Mouse (Mus musculus) heart, adult 2 months (tissue): Measurements from ENCODE around the gene Ucn2. TPM values are rescaled to one million over a fixed set of nuclear protein-coding genes. Genes with fewer than 3 reads are reported as not detected.
A peak's percentile ranks its signal among the peaks of the same experiment; 100 is the strongest.

Source experiments
- DNase-seq, 2 experiments: peaks; one replicate each; pipeline ENCODE4 v3.0.0; 2021
- H3K27ac ChIP-seq: fragments of 200-600 bp; 2 replicates; pipeline ENCODE4 v1.8.1; 2022
- H3K27me3 ChIP-seq: fragments of 200-500 bp; 2 replicates; pipeline ENCODE4 v1.6.1; 2012; ENCODE audit warnings: mild to moderate bottlenecking, low read length, inconsistent platforms, mixed read lengths; ENCODE audit not compliant: control insufficient read depth, insufficient read depth
- H3K36me3 ChIP-seq: fragments of 200-500 bp; 2 replicates; pipeline ENCODE4 v1.6.1; 2012; ENCODE audit warnings: low read length, inconsistent platforms; ENCODE audit not compliant: control insufficient read depth, insufficient read depth
- H3K4me1 ChIP-seq: fragments of 200-500 bp; 2 replicates; pipeline ENCODE4 v1.6.1; 2011; ENCODE audit warnings: low read length; ENCODE audit not compliant: control insufficient read depth, insufficient read depth
- H3K4me3 ChIP-seq: fragments of 200-600 bp; 2 replicates; pipeline ENCODE4 v1.8.1; 2022
- H3K79me2 ChIP-seq: fragments of 200-500 bp; replicated peaks from 2 replicates; pipeline ENCODE4 v1.6.1; 2012; ENCODE audit warnings: mild to moderate bottlenecking, inconsistent platforms, low read length, moderate library complexity, mixed read lengths; ENCODE audit not compliant: control insufficient read depth, insufficient read depth
- H3K9ac ChIP-seq: fragments of 200-500 bp; 2 replicates; pipeline ENCODE4 v1.6.1; 2012; ENCODE audit warnings: low read depth, mild to moderate bottlenecking, control low read depth, inconsistent platforms, low read length, mixed read lengths
- CTCF ChIP-seq: fragments of 200-600 bp; IDR thresholded peaks from 2 replicates; pipeline ENCODE4 v1.8.1; 2022; ENCODE audit warnings: antibody characterized with exemption, mild to moderate bottlenecking, moderate library complexity
- EP300 ChIP-seq: fragments of 200-500 bp; IDR thresholded peaks from 2 replicates; pipeline ENCODE4 v1.6.1; 2011; ENCODE audit warnings: low read depth, low read length, control low read depth; ENCODE audit not compliant: insufficient read depth
- POLR2A ChIP-seq: fragments of 200-500 bp; IDR thresholded peaks from 2 replicates; pipeline ENCODE4 v1.6.1; 2011; ENCODE audit warnings: mild to moderate bottlenecking, low read depth, low read length, control low read depth; ENCODE audit not compliant: insufficient read depth
- WGBS: fragments of 180-500 bp; shearing (Covaris S2); methylation state at CpG from one replicate; pipeline ENCODE4 v1.1.7; 2018; 5-methylcytosine and 5-hydroxymethylcytosine counted together
- intact Hi-C: fragments of 180-260 bp; cut with DNase I; formaldehyde crosslinking; loops from one replicate; pipeline ENCODE4 v1.15.1; 2025
- polyA plus RNA-seq: library from polyadenylated mRNA; depleted of rRNA; stranded (reverse); fragments of >200 nt; gene quantifications from 2 replicates; pipeline ENCODE4 v1.2.3, GENCODE M21; 2012
- total RNA-seq, 2 experiments: library from RNA; stranded (reverse); gene quantifications; 2 replicates each; pipeline ENCODE4 v1.2.3; 2021

Gene Ucn2
- total and polyA plus RNA-seq, 3 experiments, result not detected

GRCm38 (mm10) chr9:108989802-108990461 lies 4.1 kb downstream of the Ucn2 start:
- Histone ChIP-seq H3K4me3 (no peak overlapping the region), H3K4me1 (peaks cover 10% of the 10 kb centered on the region), H3K9ac (no peak overlapping the region), H3K79me2 (no peaks in the 10 kb centered on the region), H3K27ac (peak overlapping the region; percentile 64), H3K36me3 (no peaks in the 10 kb centered on the region), H3K27me3 (no peaks in the 10 kb centered on the region)
- TF ChIP-seq CTCF (no peak), EP300 (no peak), POLR2A (no peak)
- 30% methylated on average over 4 of the region's 4 CpGs for WGBS
- DNase-seq, result peak; percentile 42 to 62
- intact Hi-C loops, result loop anchor here (1.0 kb wide), 1 partner anchor 54 kb away; the partner anchor contains the start of gene Uqcrc1

DNA sequence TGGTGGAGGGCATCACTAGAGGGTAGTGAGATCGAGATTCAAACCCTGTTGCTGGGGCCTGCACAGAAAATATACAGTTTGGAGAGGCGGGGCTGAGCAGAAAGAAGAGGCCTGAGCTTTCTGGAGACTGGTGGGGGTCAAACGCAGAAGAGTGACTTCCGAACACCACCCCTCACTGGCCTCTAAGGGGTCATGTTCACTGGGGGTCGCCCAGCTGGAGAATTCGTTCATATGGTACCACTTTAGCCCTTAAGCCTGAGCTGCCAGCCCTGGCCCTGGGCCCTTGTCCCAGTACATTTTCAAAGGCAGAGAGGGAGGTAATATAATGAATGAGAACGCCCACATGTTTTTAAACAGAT lies 4.6 kb downstream of the Ucn2 start:
- Histone ChIP-seq H3K4me3 (no peak overlapping the region), H3K9ac (no peak overlapping the region), H3K79me2 (no peaks in the 10 kb centered on the region), H3K27ac (peak overlapping the region; percentile 64), H3K4me1 (peaks cover 10% of the 10 kb centered on the region), H3K27me3 (no peaks in the 10 kb centered on the region), H3K36me3 (no peaks in the 10 kb centered on the region)
- 72% methylated on average over 7 of the region's 7 CpGs for WGBS
- no peak for DNase-seq
- intact Hi-C loops, result loop anchor here (1.0 kb wide), 1 partner anchor 54 kb away; the partner anchor contains the start of gene Uqcrc1
- TF ChIP-seq POLR2A (no peak), EP300 (no peak), CTCF (no peak)

GRCm38 (mm10) chr9:108991428-108992084 lies 5.7 kb downstream of the Ucn2 start, which contains the start of gene Pfkfb4:
Gene Pfkfb4 (plus strand): TSS chr9:108991778.
- DNase-seq, result peak; percentile 91 to 98
- peak within 1 kb of the TSS; percentile 64 for H3K27ac ChIP-seq
- H3K79me2 ChIP-seq, result no peaks in the 10 kb centered on the region
- peaks cover 10% of the 10 kb centered on the region for H3K4me1 ChIP-seq
- H3K9ac ChIP-seq, result peak within 1 kb of the TSS; percentile 58
- H3K36me3 ChIP-seq, result no peaks in the 10 kb centered on the region
- TF ChIP-seq POLR2A, result peak; percentile 98
- TF ChIP-seq EP300, result peak; percentile 62; the same call in 1 of the 2 replicates
- no peak for TF ChIP-seq CTCF
- H3K27me3 ChIP-seq, result no peaks in the 10 kb centered on the region
- peak within 1 kb of the TSS; percentile 56 for H3K4me3 ChIP-seq
- intact Hi-C loops, result no loop called here
- under 1% methylated on average over 31 of the region's 31 CpGs for WGBS

GRCm38 (mm10) chr9:108992085-108992469 lies 6.3 kb downstream of the Ucn2 start:
- peak overlapping the region; percentile 56 for H3K4me3 ChIP-seq
- WGBS, result 18% methylated on average over 18 of the region's 18 CpGs
- no peaks in the 10 kb centered on the region for H3K27me3 ChIP-seq
- no peaks in the 10 kb centered on the region for H3K36me3 ChIP-seq
- TF ChIP-seq POLR2A (no peak), EP300 (no peak), CTCF (no peak)
- no peaks in the 10 kb centered on the region for H3K79me2 ChIP-seq
- intact Hi-C loops, result no loop called here
- peak overlapping the region; percentile 58 for H3K27ac ChIP-seq
- H3K4me1 ChIP-seq, result peaks cover 10% of the 10 kb centered on the region
- no peak for DNase-seq
- H3K9ac ChIP-seq, result peak overlapping the region; percentile 56

GRCm38 (mm10) chr9:108992620-108993361 lies 7.0 kb downstream of the Ucn2 start:
- TF ChIP-seq POLR2A (no peak), CTCF (no peak), EP300 (no peak)
- no peak for DNase-seq

More at GRCm38 (mm10) chr9:108992620-108993361, 7.0 kb downstream of the Ucn2 start:
- Histone ChIP-seq H3K4me3 (no peak overlapping the region), H3K36me3 (no peaks in the 10 kb centered on the region), H3K9ac (no peak overlapping the region), H3K27me3 (no peaks in the 10 kb centered on the region), H3K4me1 (peaks cover 10% of the 10 kb centered on the region), H3K79me2 (no peaks in the 10 kb centered on the region), H3K27ac (no peak overlapping the region)
- intact Hi-C loops, result no loop called here
- WGBS, result 76% methylated on average over 9 of the region's 9 CpGs
